Mouse (Mus musculus) heart, adult 2 months (tissue): ENCODE data around the gene Rab29. TPM values are rescaled to one million over a fixed set of nuclear protein-coding genes. Genes with fewer than 3 reads are reported as not detected.

Source experiments
- DNase-seq, 2 experiments: peaks; one replicate each; pipeline ENCODE4 v3.0.0; 2021
- H3K27ac ChIP-seq: fragments of 200-600 bp; 2 replicates; pipeline ENCODE4 v1.8.1; 2022
- H3K27me3 ChIP-seq: fragments of 200-500 bp; 2 replicates; pipeline ENCODE4 v1.6.1; 2012; ENCODE audit warnings: mild to moderate bottlenecking, low read length, inconsistent platforms, mixed read lengths; ENCODE audit not compliant: control insufficient read depth, insufficient read depth
- H3K36me3 ChIP-seq: fragments of 200-500 bp; 2 replicates; pipeline ENCODE4 v1.6.1; 2012; ENCODE audit warnings: low read length, inconsistent platforms; ENCODE audit not compliant: control insufficient read depth, insufficient read depth
- H3K4me1 ChIP-seq: fragments of 200-500 bp; 2 replicates; pipeline ENCODE4 v1.6.1; 2011; ENCODE audit warnings: low read length; ENCODE audit not compliant: control insufficient read depth, insufficient read depth
- H3K4me3 ChIP-seq: fragments of 200-600 bp; 2 replicates; pipeline ENCODE4 v1.8.1; 2022
- H3K79me2 ChIP-seq: fragments of 200-500 bp; replicated peaks from 2 replicates; pipeline ENCODE4 v1.6.1; 2012; ENCODE audit warnings: mild to moderate bottlenecking, inconsistent platforms, low read length, moderate library complexity, mixed read lengths; ENCODE audit not compliant: control insufficient read depth, insufficient read depth
- H3K9ac ChIP-seq: fragments of 200-500 bp; 2 replicates; pipeline ENCODE4 v1.6.1; 2012; ENCODE audit warnings: low read depth, mild to moderate bottlenecking, control low read depth, inconsistent platforms, low read length, mixed read lengths
- CTCF ChIP-seq: fragments of 200-600 bp; IDR thresholded peaks from 2 replicates; pipeline ENCODE4 v1.8.1; 2022; ENCODE audit warnings: antibody characterized with exemption, mild to moderate bottlenecking, moderate library complexity
- EP300 ChIP-seq: fragments of 200-500 bp; IDR thresholded peaks from 2 replicates; pipeline ENCODE4 v1.6.1; 2011; ENCODE audit warnings: low read depth, low read length, control low read depth; ENCODE audit not compliant: insufficient read depth
- POLR2A ChIP-seq: fragments of 200-500 bp; IDR thresholded peaks from 2 replicates; pipeline ENCODE4 v1.6.1; 2011; ENCODE audit warnings: mild to moderate bottlenecking, low read depth, low read length, control low read depth; ENCODE audit not compliant: insufficient read depth
- WGBS: fragments of 180-500 bp; shearing (Covaris S2); methylation state at CpG from one replicate; pipeline ENCODE4 v1.1.7; 2018; 5-methylcytosine and 5-hydroxymethylcytosine counted together
- intact Hi-C: fragments of 180-260 bp; cut with DNase I; formaldehyde crosslinking; loops from one replicate; pipeline ENCODE4 v1.15.1; 2025
- polyA plus RNA-seq: library from polyadenylated mRNA; depleted of rRNA; stranded (reverse); fragments of >200 nt; gene quantifications from 2 replicates; pipeline ENCODE4 v1.2.3, GENCODE M21; 2012
- total RNA-seq, 2 experiments: library from RNA; stranded (reverse); gene quantifications; 2 replicates each; pipeline ENCODE4 v1.2.3; 2021

The Rab29 gene
- total and polyA plus RNA-seq, 3 experiments = 11.2 to 17.4 (median 11.8) TPM

GRCm38 (mm10) chr1:131867946-131868290, 894 bp downstream of the Rab29 start:
- Histone ChIP-seq H3K79me2 (no peaks in the 10 kb centered on the region), H3K27me3 (no peaks in the 10 kb centered on the region), H3K36me3 (no peaks in the 10 kb centered on the region), H3K4me3 (peak overlapping the region; percentile 82), H3K27ac (peak overlapping the region; percentile 93), H3K9ac (peak overlapping the region; percentile 86), H3K4me1 (no peaks in the 10 kb centered on the region; the same call in 1 of the 2 replicates)
- WGBS = 11% methylated on average over 10 of the region's 10 CpGs
- TF ChIP-seq EP300 = no peak
- TF ChIP-seq CTCF = no peak
- no peak for TF ChIP-seq POLR2A
- intact Hi-C loops = loop anchor here (1.0 to 5.0 kb wide), 2 partner anchors 41 to 42 kb away; partner anchors contain the start of genes Nucks1 and Slc41a1
- peak in 1 of 2 experiments; percentile 29 for DNase-seq

GRCm38 (mm10) chr1:131869561-131869960, 2.5 kb downstream of the Rab29 start:
- no peaks in the 10 kb centered on the region; the same call in 1 of the 2 replicates for H3K4me1 ChIP-seq
- 93% methylated on average over 2 of the region's 2 CpGs for WGBS
- no peak overlapping the region for H3K9ac ChIP-seq
- no peaks in the 10 kb centered on the region for H3K27me3 ChIP-seq
- TF ChIP-seq POLR2A (no peak), EP300 (no peak), CTCF (no peak)
- no peak overlapping the region for H3K27ac ChIP-seq
- no peaks in the 10 kb centered on the region for H3K36me3 ChIP-seq
- no peak for DNase-seq
- intact Hi-C loops = loop anchor here (5.0 kb wide), 1 partner anchor 42 kb away; the partner anchor contains the start of gene Slc41a1
- no peaks in the 10 kb centered on the region for H3K79me2 ChIP-seq
- H3K4me3 ChIP-seq = no peak overlapping the region

- H3K27me3 ChIP-seq = no peaks in the 10 kb centered on the region
- TF ChIP-seq EP300 (no peak), POLR2A (no peak), CTCF (no peak)
- WGBS = 50% methylated on average over 1 of the region's 1 CpGs
- no peaks in the 10 kb centered on the region for H3K36me3 ChIP-seq
- H3K79me2 ChIP-seq = no peaks in the 10 kb centered on the region
- no peak overlapping the region for H3K4me3 ChIP-seq
- no peak overlapping the region for H3K9ac ChIP-seq
- no peak overlapping the region for H3K27ac ChIP-seq
- H3K4me1 ChIP-seq = no peaks in the 10 kb centered on the region
- no peak for DNase-seq
- intact Hi-C loops = no loop called here
Observed at GRCm38 (mm10) chr1:131872856-131873255, 5.8 kb downstream of the Rab29 start.

GRCm38 (mm10) chr1:131879816-131880215, 12.8 kb downstream of the Rab29 start:
- H3K36me3 ChIP-seq = no peaks in the 10 kb centered on the region
- TF ChIP-seq CTCF (no peak), POLR2A (no peak), EP300 (no peak)
- no peaks in the 10 kb centered on the region for H3K4me1 ChIP-seq
- WGBS = 76% methylated on average over 2 of the region's 2 CpGs
- intact Hi-C loops = no loop called here
- H3K27me3 ChIP-seq = no peaks in the 10 kb centered on the region
- H3K79me2 ChIP-seq = no peaks in the 10 kb centered on the region
- no peak overlapping the region for H3K4me3 ChIP-seq
- H3K27ac ChIP-seq = no peak overlapping the region
- no peak overlapping the region for H3K9ac ChIP-seq
- no peak for DNase-seq

GRCm38 (mm10) chr1:131882787-131883186, 15.8 kb downstream of the Rab29 start:
- Histone ChIP-seq H3K36me3 (no peaks in the 10 kb centered on the region), H3K4me1 (no peaks in the 10 kb centered on the region), H3K27me3 (no peaks in the 10 kb centered on the region), H3K27ac (no peak overlapping the region), H3K9ac (no peak overlapping the region), H3K79me2 (no peaks in the 10 kb centered on the region), H3K4me3 (no peak overlapping the region)
- 61% methylated on average over 2 of the region's 2 CpGs for WGBS
- intact Hi-C loops = no loop called here
- TF ChIP-seq POLR2A (no peak), CTCF (peak; percentile 74)
- no peak for DNase-seq

- Histone ChIP-seq H3K79me2 (no peaks in the 10 kb centered on the region), H3K4me1 (no peaks in the 10 kb centered on the region), H3K27ac (no peak overlapping the region), H3K4me3 (no peak overlapping the region), H3K9ac (no peak overlapping the region), H3K36me3 (no peaks in the 10 kb centered on the region), H3K27me3 (no peaks in the 10 kb centered on the region)
- 81% methylated on average over 2 of the region's 2 CpGs for WGBS
- no peak for TF ChIP-seq POLR2A
- no peak for TF ChIP-seq CTCF
- TF ChIP-seq EP300 = no peak
- no peak for DNase-seq
- intact Hi-C loops = no loop called here
Observed at GRCm38 (mm10) chr1:131886173-131886572, 19.1 kb downstream of the Rab29 start.
